Mouse (Mus musculus): ENCODE results near the gene A030003K21Rik.

DNA sequence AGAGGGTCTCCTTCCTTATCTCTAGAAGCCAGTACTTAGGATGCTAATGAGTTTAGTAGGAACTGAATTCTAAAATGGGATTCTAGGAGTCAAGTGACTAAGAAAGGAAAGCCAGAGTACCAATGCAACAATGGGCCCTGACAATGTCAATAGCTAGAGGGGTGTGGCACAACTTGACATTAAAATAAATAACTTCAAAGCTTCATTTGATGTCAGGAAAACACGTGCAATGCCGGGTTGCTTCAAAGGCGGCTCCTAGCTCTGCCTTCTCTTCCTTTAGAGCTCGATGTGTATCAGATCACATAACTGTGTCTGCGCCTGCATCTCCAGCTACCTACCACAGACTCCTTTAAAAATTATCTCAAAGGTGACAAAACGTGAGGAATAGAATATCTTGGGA lies 30.7 kb upstream of the A030003K21Rik start:
- TF ChIP-seq POLR2A (IDR thresholded peaks at IDR 0.05; ENCODE audit: control insufficient read depth, extremely low read depth, insufficient read depth, low read length, poor library complexity): no peak
- TF ChIP-seq CTCF (IDR thresholded peaks at IDR 0.05; ENCODE audit: borderline replicate concordance, control insufficient read depth, extremely low read depth, insufficient read depth, low read length, poor library complexity): no peak

All from thymus, adult 2 months (tissue).